Mouse (Mus musculus) CH12.LX (cell line): ENCODE data around the gene Thoc5. TPM values are rescaled to one million over a fixed set of nuclear protein-coding genes. Genes with fewer than 3 reads are reported as not detected.

Source experiments
- DNase-seq: peaks from one replicate; pipeline ENCODE4 v3.0.0-alpha.2; 2013; ENCODE audit errors: extremely low read depth
- H3K27ac ChIP-seq: 2 replicates; pipeline ENCODE4 v1.5.1; 2012; ENCODE audit warnings: low read depth, mild to moderate bottlenecking, control low read depth, moderate library complexity; ENCODE audit not compliant: insufficient read depth
- H3K27me3 ChIP-seq: replicated peaks from 2 replicates; pipeline ENCODE3; 2012; ENCODE audit warnings: inconsistent platforms
- H3K36me3 ChIP-seq, 2 experiments: replicated peaks in 1 of 2; 2 replicates each; pipeline versions ENCODE3 to v1.6.1; 2012; ENCODE audit warnings: inconsistent platforms in 1 of 2, low read length in 1 of 2, mild to moderate bottlenecking in 1 of 2, mixed read lengths in 1 of 2, moderate library complexity in 1 of 2; ENCODE audit not compliant: control insufficient read depth in 1 of 2, insufficient read depth in 1 of 2
- H3K4me1 ChIP-seq, 2 experiments: 2 replicates each; pipeline ENCODE4 v1.6.1; 2012; ENCODE audit warnings: inconsistent platforms in 1 of 2, moderate library complexity in 1 of 2; ENCODE audit not compliant: insufficient read depth in 2 of 2, control insufficient read depth in 1 of 2
- H3K4me2 ChIP-seq: 2 replicates; pipeline ENCODE4 v1.6.1; 2012; ENCODE audit warnings: low read depth, mild to moderate bottlenecking, control low read depth; ENCODE audit not compliant: poor library complexity, insufficient read depth, severe bottlenecking
- H3K4me3 ChIP-seq, 3 experiments: fragments of 150-350 bp in 1 of 3; sonication (generic) in 1 of 3; replicated peaks in 1 of 3; 2 replicates each; pipeline versions ENCODE3 to v1.5.1; 2011 to 2012; ENCODE audit warnings: low read depth in 2 of 3, low read length in 2 of 3, mild to moderate bottlenecking in 2 of 3, moderate library complexity in 2 of 3, control low read depth in 1 of 3, improper control_type of control experiment in 1 of 3, inconsistent platforms in 1 of 3, mixed read lengths in 1 of 3; ENCODE audit not compliant: poor library complexity in 1 of 3
- H3K79me2 ChIP-seq: replicated peaks from 2 replicates; pipeline ENCODE4 v1.6.1; 2012; ENCODE audit warnings: mild to moderate bottlenecking, moderate library complexity; ENCODE audit not compliant: control insufficient read depth, poor library complexity, insufficient read depth, severe bottlenecking; ENCODE audit errors: extremely low read depth
- H3K9ac ChIP-seq: 2 replicates; pipeline ENCODE4 v1.6.1; 2012; ENCODE audit warnings: low read depth, mild to moderate bottlenecking, control low read depth, moderate library complexity; ENCODE audit not compliant: insufficient read depth
- H3K9me3 ChIP-seq: replicated peaks from 2 replicates; pipeline ENCODE3; 2012; ENCODE audit warnings: low read length, inconsistent platforms, mixed read lengths
- BHLHE40 ChIP-seq: IDR thresholded peaks from 2 replicates; pipeline ENCODE4 v1.6.1; 2011; ENCODE audit warnings: mild to moderate bottlenecking, low read depth, low read length, improper control_type of control experiment
- CTCF ChIP-seq, 2 experiments: IDR thresholded peaks in 1 of 2; conservative IDR thresholded peaks in 1 of 2; 2 replicates each; pipeline ENCODE4 v1.5.1; 2011 to 2012; ENCODE audit warnings: low read depth in 2 of 2, low read length in 2 of 2, improper control_type of control experiment in 1 of 2, inconsistent platforms in 1 of 2, mild to moderate bottlenecking in 1 of 2, moderate library complexity in 1 of 2
- E2F4 ChIP-seq: IDR thresholded peaks from 2 replicates; pipeline ENCODE4 v1.6.1; 2011; ENCODE audit warnings: low read depth, low read length, improper control_type of control experiment; ENCODE audit not compliant: insufficient replicate concordance
- ETS1 ChIP-seq: conservative IDR thresholded peaks from 2 replicates; pipeline ENCODE4 v1.6.1; 2012; ENCODE audit warnings: low read depth, mild to moderate bottlenecking, inconsistent platforms, low read length, improper control_type of control experiment, moderate library complexity
- JUN ChIP-seq: IDR thresholded peaks from 2 replicates; pipeline ENCODE4 v1.6.1; 2011; ENCODE audit warnings: low read depth, mild to moderate bottlenecking, low read length, improper control_type of control experiment, moderate library complexity; ENCODE audit not compliant: insufficient read depth
- JUND ChIP-seq: conservative IDR thresholded peaks from 2 replicates; pipeline ENCODE4 v1.6.1; 2011; ENCODE audit warnings: low read depth, low read length, improper control_type of control experiment
- KAT2A ChIP-seq: IDR thresholded peaks from 2 replicates; pipeline ENCODE4 v1.6.1; 2012; ENCODE audit warnings: low read length, improper control_type of control experiment, inconsistent platforms; ENCODE audit not compliant: insufficient replicate concordance
- MAFK ChIP-seq: IDR thresholded peaks from 2 replicates; pipeline ENCODE4 v1.6.1; 2011; ENCODE audit warnings: low read length, improper control_type of control experiment; ENCODE audit not compliant: insufficient replicate concordance
- MAZ ChIP-seq: IDR thresholded peaks from 2 replicates; pipeline ENCODE4 v1.6.1; 2012; ENCODE audit warnings: low read depth, mild to moderate bottlenecking, inconsistent platforms, low read length, improper control_type of control experiment, moderate library complexity
- MYC ChIP-seq: IDR thresholded peaks from 2 replicates; pipeline ENCODE4 v1.6.1; 2011; ENCODE audit warnings: low read depth, mild to moderate bottlenecking, improper control_type of control experiment, low read length
- NELFE ChIP-seq: IDR thresholded peaks from 2 replicates; pipeline ENCODE4 v1.6.1; 2011; ENCODE audit warnings: low read depth, low read length, improper control_type of control experiment
- POLR2A ChIP-seq: IDR thresholded peaks from 2 replicates; pipeline ENCODE4 v1.6.1; 2011; ENCODE audit warnings: low read depth, mild to moderate bottlenecking, improper control_type of control experiment, low read length
- RAD21 ChIP-seq: IDR thresholded peaks from 2 replicates; pipeline ENCODE4 v1.6.1; 2011; ENCODE audit warnings: low read depth, mild to moderate bottlenecking, low read length, improper control_type of control experiment, moderate library complexity
- RCOR1 ChIP-seq: conservative IDR thresholded peaks from 2 replicates; pipeline ENCODE4 v1.6.1; 2012; ENCODE audit warnings: low read depth, mild to moderate bottlenecking, inconsistent platforms, low read length, improper control_type of control experiment
- SMC3 ChIP-seq: IDR thresholded peaks from 2 replicates; pipeline ENCODE4 v1.6.1; 2011; ENCODE audit warnings: low read depth, low read length, improper control_type of control experiment
- TBP ChIP-seq: conservative IDR thresholded peaks from 2 replicates; pipeline ENCODE4 v1.6.1; 2011; ENCODE audit warnings: low read depth, low read length, improper control_type of control experiment
- UBTF ChIP-seq: IDR thresholded peaks from 2 replicates; pipeline ENCODE4 v1.6.1; 2012; ENCODE audit warnings: low read depth, mild to moderate bottlenecking, inconsistent platforms, low read length, improper control_type of control experiment, moderate library complexity
- USF1 ChIP-seq: IDR thresholded peaks from 2 replicates; pipeline ENCODE4 v1.6.1; 2014; ENCODE audit warnings: low read depth, mild to moderate bottlenecking, inconsistent platforms, low read length, improper control_type of control experiment
- ZC3H11A ChIP-seq: IDR thresholded peaks from 2 replicates; pipeline ENCODE4 v1.6.1; 2012; ENCODE audit warnings: low read depth, mild to moderate bottlenecking, inconsistent platforms, low read length, improper control_type of control experiment
- ZKSCAN1 ChIP-seq: IDR thresholded peaks from 2 replicates; pipeline ENCODE4 v1.6.1; 2012; ENCODE audit warnings: low read depth, inconsistent platforms, low read length, improper control_type of control experiment, borderline replicate concordance
- dilution Hi-C: fragments of 300-500 bp; cut with MboI; formaldehyde crosslinking; loops from 2 replicates; pipeline ENCODE4 v1.14.3; 2020; ENCODE audit warnings: low sequenced_read_pairs; ENCODE audit not compliant: extremely low pct_unique_long_range_greater_than_20kb, extremely low pct_ligation_motif_present
- in situ Hi-C: fragments of 300-500 bp; cut with MboI; formaldehyde crosslinking; loops from 3 replicates; pipeline ENCODE4 v1.14.3; 2019; ENCODE audit warnings: low sequenced_read_pairs, low pct_ligation_motif_present, low pct_unique_long_range_greater_than_20kb, mixed read lengths
- polyA plus RNA-seq: library from polyadenylated mRNA; unstranded; fragments of >175 nt; gene quantifications from 2 replicates; pipeline ENCODE4 v1.2.1, GENCODE M21; 2012; ENCODE audit warnings: low read depth; ENCODE audit not compliant: insufficient read length
- total RNA-seq, 2 experiments: library from RNA; depleted of rRNA; stranded (reverse); fragments of 300-350 nt in 1 of 2; fragments of >200 nt in 1 of 2; gene quantifications; 2 replicates each; pipeline ENCODE4 v1.2.3; 2012 to 2014

Gene Thoc5
- total and polyA plus RNA-seq, 3 experiments, result 37.7 to 83.8 (median 62.7) TPM

DNA sequence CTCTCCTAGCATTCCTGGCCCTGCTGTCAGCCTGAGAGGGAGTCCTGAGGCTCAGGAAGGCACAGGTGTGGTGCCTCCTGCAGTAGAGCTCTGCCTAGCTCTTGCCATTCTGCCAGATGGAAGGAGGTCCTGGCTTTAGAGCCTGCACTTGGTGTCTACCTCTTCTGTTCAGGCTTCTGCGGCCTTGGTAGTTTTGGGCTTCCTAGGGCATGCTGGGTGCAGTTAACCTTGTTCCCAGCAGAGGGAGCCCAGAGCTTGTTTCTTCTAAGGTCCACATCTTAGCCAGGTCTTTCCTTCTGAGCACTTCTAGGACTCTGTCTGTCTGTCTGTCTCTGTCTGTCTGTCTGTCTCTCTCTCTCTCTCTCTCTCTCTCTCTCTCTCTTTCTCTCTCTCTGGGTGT is 20.9 kb downstream of the Thoc5 start:
- Histone ChIP-seq H3K4me2 (no peak overlapping the region), H3K9me3 (no peaks in the 10 kb centered on the region), H3K4me3 (no peak overlapping the region)
- TF ChIP-seq CTCF (conservative IDR thresholded peaks at IDR 0.05 in 1 of 2, IDR thresholded peaks at IDR 0.05 in 1 of 2; ENCODE audit: low read depth in 2 of 2, low read length in 2 of 2) (peak; percentile 71 to 80), RCOR1 (no peak), JUND (no peak), JUN (no peak), RAD21 (peak; percentile 51), USF1 (no peak), MAZ (no peak), E2F4 (no peak), SMC3 (peak; percentile 79)
- TF ChIP-seq, all 38 proteins: peak for 3
- dilution Hi-C loops (no loop called here), in situ Hi-C loops (loop anchor here (5.0 kb wide), 1 partner anchor 61 kb away; no protein-coding TSS in a partner anchor)
- Histone ChIP-seq H3K27ac (no peak overlapping the region), H3K4me1 (no peaks in the 10 kb centered on the region), H3K79me2 (no peaks in the 10 kb centered on the region), H3K36me3 (peaks cover 79 to 93% of the 10 kb centered on the region in 2 experiments), H3K27me3 (no peaks in the 10 kb centered on the region), H3K9ac (no peak overlapping the region)
- DNase-seq, result peak; percentile 72

DNA sequence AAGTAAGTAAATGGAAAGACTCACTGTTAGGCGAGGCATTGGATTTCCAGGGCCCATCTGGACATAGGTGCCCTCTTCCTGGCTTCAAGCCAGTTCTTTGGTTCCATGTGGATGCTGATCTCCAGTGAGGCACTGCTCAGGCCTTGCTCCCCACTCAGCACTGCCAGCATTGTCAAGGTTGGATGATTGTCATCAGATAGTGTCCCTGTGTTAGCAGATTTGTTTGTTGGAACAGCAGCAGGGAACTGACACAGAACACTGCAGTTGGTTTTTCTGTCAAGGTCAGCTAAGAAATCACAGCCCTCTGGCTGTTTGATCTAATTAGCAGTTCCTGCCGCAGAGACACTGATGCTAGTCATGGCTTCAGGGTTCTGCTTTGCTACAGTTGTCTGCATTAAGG is 26.2 kb downstream of the Thoc5 start:
- H3K36me3 ChIP-seq, result peaks cover 84 to 98% of the 10 kb centered on the region in 2 experiments
- H3K79me2 ChIP-seq, result no peaks in the 10 kb centered on the region
- H3K4me2 ChIP-seq, result no peak overlapping the region
- H3K27ac ChIP-seq, result no peak overlapping the region
- no peaks in the 10 kb centered on the region for H3K27me3 ChIP-seq
- no peaks in the 10 kb centered on the region for H3K9me3 ChIP-seq
- no peaks in the 10 kb centered on the region for H3K4me1 ChIP-seq
- in situ Hi-C loops, result no loop called here
- H3K4me3 ChIP-seq, result no peak overlapping the region
- TF ChIP-seq KAT2A (no peak), UBTF (no peak), MAFK (no peak), TBP (no peak), BHLHE40 (no peak), E2F4 (no peak), ETS1 (no peak), ZKSCAN1 (no peak), ZC3H11A (no peak), NELFE (no peak), SMC3 (no peak), POLR2A (no peak), MYC (no peak)
- dilution Hi-C loops, result no loop called here
- no peak overlapping the region for H3K9ac ChIP-seq
- no peak for DNase-seq
